Mouse (Mus musculus): Measurements from ENCODE around the gene Gm4559.
A peak's percentile ranks its signal among the peaks of the same experiment; 100 is the strongest.
"Not testable (repeated sequence)": the region's sequence is repeated elsewhere in the genome, so short reads cannot be mapped to it uniquely, and the experiment has no call there.

Gene Gm4559

DNA sequence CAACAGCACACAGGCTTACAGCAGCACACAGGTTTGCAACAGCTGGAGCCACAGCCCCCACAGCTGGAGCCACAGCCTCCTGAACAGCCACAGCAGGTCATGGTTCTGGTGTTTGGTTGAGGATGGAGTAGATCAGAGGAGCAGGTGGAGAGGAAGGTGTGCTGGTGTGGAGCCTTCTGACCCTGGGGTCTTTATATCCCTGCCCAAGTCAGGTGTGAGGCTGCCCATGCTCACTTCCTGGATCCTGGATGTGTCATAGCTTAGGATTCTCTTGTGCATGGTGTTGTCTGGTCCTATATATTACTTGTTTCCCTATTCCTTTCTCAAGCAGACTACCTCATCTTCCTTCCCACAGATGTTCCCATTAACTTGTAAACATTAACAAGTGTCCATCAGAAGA lies at the start of gene Gm4559:
Gm4559 (minus strand) TSS at position 101 of the 400 bp plus-strand sequence.
- DNase-seq (ENCODE audit: low spot score in 2 of 2): not testable (repeated sequence)

DNA sequence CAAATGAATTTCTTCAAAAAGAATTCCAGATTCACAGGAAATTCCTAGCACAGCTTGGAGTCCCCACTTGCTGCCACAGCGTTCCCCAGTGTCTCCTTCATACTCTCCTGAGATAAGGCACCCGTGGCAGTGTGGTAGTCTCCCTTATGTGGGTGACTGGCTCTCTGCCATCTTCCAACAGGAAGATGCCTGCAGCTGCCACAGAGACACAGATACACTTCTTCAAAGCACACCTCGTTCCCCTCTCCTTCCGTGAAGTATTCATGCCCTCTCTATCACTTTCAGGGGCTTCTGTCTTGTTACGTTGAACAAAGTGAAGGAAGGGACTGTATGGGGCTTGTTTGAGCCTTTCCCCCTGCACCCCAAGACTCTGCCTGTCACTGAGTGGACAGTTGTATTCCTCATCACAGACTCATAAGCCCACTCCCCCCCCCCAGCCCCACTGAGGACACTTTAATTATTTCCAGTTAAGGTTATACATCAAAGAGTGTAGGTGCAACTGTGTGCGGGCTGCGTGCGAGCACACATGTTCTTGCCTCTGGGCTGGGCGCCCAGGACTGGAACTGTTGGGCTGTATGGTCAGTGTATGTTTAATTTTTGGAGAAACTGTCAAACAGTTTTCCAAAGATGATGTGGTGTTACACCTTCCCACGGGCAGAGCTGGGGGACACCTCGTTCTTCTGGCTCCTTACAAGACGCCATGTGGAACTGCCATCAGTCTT lies 49.4 kb upstream of the Gm4559 start:
- DNase-seq (ENCODE audit: low spot score in 2 of 2): no peak

DNA sequence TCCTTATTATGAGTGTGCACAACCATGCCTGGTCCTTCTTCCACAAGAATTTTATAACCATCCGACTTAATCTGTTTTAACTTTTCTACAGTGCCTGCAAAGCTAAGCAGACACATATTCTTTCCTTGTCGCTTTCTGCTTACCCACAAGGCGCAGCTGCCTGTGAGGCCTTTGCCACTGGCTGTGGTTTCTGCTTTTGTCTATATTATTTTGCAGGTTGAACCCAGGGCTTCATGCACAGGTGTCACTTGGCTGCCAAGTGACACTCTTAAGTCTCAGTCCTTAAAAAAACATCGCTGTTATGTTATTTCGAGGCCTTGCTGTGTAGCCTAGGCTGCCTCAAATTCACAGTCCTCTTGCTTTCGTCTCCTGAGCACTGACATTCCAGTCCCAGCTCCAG lies 48.5 kb upstream of the Gm4559 start:
- no peak for DNase-seq (ENCODE audit: low spot score in 2 of 2)

DNA sequence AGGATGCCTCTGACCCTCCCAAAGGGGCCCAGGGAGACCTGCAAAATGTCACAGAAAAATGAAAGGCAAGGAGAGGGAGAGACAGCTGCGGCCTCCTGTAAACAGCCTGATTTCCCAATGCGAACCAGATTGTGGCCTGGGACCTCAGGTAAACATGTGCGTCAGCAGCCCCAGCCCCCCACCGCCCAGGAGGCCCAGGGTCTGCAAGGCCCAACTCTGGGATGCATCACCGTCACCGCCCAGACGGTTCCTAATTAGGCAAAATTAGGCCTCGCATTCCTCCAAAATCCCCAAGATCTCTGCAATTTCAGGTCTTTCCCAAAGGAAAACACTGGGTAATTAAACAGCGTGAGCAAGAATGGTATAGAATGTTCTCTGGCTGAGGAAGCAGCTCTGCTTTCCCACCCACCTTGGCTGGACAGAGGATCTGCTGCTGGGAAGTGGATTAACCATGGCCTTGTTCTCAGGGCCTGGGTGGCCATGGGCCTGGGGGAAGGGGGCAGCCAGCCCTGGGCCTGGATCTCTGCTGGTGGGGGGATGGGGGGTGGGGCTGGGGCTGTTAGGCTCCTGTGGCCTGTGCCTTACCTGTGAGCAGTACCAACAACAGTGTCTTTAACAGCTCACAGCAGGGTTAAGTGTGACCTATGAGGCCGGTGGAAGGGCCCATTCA lies 47.6 kb upstream of the Gm4559 start:
- DNase-seq (ENCODE audit: low spot score in 2 of 2): not testable (repeated sequence)

DNA sequence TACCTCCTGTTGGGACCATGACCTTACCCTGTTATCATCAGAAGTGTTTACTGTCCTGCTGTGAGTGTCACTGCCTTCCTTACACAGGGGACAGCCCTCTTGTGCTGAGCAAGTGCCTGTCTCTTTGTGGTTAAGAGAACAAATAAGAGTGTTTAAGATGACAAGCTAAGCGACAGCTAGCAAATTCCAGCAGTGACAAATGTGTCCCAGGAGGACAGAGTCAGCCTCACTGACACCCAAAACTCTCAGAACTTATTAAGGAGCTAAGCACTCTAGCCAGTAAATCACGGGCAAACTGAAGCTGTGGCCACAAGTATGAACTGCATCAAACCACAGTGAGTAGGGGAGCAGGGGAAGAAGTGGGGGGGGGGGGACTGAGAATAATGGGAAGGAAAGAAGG lies 46.7 kb upstream of the Gm4559 start:
- DNase-seq (ENCODE audit: low spot score in 2 of 2): no peak

DNA sequence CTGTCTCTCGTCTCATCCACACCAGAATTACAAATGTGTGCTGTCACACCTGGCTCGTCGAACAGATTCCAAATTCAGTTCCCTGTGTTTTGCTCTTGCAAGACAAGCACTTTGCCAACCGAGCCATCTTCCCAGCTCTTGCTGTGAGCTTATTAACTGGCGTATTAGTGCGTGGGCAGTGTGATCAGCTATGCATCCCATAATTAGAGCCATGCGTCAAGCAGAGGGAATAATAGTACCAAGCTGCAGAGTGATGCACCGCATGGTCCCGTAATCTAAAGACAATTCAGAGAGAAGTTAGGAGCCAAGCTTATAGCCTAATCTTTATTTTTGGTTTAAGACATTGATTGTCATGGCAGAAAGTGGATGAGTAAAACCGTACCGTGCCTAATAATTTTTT lies 45.0 kb upstream of the Gm4559 start:
- DNase-seq (ENCODE audit: low spot score in 2 of 2): no peak

DNA sequence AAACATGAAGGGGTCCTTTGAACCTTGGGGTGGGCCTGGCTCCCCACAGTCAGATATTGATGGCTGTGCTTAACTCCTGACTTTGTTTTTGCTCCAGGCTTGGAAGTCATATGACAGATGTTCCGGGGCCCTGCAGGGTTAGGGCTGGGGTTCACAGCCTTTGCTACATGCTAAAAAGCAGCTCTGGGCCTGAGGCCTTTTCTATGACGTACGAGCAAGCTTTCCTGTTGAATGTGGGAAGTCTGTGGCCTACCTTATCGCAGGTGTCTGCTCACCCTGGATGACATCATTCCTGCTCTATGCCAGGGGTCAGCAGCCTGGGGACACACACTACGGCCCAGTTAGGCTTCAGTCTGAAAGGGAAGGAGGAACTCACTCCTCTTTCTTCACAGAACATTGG lies 43.1 kb upstream of the Gm4559 start:
- DNase-seq (ENCODE audit: low spot score in 2 of 2): no peak

DNA sequence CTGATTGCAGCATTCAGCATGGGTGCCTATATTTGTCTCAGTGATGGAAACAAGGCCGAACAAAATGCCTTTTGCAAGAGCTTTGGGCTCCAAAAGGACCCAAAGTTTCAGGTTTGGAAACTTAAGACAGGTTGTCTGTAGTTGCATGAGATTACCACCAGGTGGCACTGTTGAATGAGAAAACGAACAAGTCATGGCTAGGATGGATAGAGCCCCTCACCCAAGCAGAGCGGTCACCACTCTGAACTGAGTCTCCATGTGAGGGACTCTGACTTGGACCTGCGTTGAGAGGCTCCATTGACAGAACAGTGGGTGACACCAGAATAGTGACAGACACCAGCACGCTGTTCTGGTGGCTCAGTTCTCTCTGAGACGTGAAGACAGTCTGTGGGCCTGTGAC lies 42.4 kb upstream of the Gm4559 start:
- peak; percentile 42 to 66 for DNase-seq (ENCODE audit: low spot score in 2 of 2)

DNA sequence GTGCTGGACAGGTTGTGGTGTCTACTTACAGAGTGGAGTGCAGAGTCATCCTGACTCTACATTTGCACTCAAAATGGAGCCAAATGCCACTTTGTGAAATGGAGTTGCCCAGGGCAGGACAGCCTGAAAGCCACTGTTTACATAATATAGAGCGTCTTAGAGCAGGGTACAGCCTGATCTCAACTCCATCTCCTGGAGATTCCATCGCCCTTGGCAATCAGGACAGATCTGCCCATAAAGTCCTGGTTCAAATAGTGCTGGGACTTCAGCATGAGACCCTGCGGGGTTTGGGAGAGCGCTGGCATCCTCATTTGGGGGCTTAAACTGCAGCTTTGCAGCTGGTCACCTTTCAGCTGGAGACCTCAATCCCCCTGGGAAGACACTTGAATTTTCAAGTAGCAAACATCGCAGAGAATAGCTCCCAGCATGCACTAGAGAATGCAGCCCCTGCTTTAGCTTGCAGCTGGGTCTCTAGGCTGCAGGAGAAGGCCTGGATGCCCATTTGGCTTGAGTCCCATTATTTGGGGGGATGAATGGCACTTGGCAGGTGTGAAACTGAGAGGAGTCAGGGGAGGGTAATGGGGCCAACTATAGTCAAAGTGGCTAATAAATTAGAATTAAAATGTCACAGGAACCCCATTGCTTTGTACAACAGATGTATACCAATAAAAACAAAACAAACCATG lies 40.6 kb upstream of the Gm4559 start:
- DNase-seq (ENCODE audit: low spot score in 2 of 2): no peak

DNA sequence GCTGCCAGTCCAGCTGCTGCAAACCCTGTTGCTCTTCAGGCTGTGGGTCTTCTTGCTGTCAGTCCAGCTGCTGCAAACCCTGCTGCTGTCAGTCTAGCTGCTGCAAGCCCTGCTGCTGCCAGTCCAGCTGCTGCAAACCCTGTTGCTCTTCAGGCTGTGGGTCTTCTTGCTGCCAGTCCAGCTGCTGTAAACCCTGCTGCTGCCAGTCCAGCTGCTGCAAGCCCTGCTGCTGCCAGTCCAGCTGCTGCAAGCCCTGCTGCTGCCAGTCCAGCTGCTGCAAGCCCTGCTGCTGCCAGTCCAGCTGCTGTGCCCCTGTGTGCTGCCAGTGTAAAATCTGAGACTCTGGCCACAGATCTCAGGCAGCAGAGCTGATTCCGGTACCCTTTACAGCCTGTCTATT lies 29.8 kb upstream of the Gm4559 start:
- not testable (repeated sequence) for DNase-seq (ENCODE audit: low spot score in 2 of 2)

DNA sequence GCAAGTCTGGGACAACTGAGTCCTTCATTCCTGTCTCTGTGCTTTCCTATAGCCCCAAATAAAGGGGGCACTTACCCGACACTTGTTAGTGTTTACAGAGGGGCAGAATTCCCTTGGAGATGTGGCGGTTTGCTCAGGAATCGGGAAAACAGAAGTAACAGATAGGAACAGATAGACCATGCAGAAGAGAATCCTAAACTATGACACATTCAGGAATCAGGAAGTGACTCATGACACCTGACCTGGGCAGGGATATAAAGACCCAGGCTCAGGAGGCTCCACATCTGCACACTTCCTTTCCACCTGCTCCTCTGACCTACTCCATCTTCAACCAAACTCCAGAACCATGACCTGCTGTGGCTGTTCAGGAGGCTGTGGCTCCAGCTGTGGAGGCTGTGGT lies 29.1 kb upstream of the Gm4559 start, which contains the start of gene Krtap5-4:
Krtap5-4 (plus strand) TSS at position 301 of the 400 bp plus-strand sequence.
- no peak for DNase-seq (ENCODE audit: low spot score in 2 of 2)

DNA sequence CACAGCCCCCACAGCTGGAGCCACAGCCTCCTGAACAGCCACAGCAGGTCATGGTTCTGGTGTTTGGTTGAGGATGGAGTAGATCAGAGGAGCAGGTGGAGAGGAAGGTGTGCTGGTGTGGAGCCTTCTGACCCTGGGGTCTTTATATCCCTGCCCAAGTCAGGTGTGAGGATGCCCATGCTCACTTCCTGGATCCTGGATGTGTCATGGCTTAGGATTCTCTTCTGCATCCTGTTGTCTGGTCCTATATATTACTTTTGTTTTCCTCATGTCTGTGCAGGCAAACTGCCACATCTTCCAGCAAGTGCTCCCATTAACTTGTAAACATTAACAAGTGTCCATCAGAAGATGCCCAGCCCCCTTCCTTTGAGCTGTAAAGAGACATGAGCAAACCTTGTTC lies 22.9 kb upstream of the Gm4559 start, which contains the start of gene Krtap5-1:
Krtap5-1 (minus strand) TSS at position 101 of the 400 bp plus-strand sequence.
- not testable (repeated sequence) for DNase-seq (ENCODE audit: low spot score in 2 of 2)

DNA sequence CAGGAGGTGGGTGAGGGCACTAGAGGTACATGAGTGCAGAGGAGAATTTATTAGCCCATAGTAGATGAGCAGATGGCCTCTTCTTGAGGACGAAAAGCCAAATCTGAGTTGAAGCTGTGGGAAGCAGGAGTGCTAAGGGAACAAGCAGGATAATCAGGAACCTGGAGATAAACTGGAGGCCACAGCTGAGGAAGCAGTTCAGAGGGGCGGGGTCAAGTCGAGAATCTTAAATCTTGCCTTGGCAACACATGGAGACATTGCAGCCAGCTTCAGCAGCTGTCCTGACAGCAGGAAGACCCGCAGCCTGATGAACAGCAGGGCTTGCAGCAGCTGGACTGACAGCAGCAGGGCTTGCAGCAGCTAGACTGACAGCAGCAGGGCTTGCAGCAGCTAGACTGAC lies 21.9 kb upstream of the Gm4559 start:
- DNase-seq (ENCODE audit: low spot score in 2 of 2): not testable (repeated sequence)

DNA sequence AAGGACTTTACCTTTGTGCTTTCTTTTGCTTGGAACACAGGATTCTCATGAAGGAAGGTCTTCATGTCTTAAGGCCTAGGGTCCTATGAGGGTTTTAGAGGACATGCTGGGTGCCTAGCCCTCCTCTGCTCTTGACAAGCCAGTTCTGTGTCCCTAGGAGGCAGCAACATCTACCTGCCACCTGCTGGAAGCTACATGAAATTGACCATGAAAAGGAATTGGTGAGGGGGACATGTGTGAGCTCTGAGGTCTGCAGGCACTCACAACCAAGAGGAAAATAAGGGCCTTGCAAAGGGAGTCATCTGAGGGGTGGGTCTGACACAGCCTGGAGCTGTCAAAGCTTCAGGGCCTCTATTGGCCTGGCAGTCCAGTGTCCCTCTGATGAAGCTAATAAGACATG lies 21.3 kb upstream of the Gm4559 start:
- no peak for DNase-seq (ENCODE audit: low spot score in 2 of 2)

DNA sequence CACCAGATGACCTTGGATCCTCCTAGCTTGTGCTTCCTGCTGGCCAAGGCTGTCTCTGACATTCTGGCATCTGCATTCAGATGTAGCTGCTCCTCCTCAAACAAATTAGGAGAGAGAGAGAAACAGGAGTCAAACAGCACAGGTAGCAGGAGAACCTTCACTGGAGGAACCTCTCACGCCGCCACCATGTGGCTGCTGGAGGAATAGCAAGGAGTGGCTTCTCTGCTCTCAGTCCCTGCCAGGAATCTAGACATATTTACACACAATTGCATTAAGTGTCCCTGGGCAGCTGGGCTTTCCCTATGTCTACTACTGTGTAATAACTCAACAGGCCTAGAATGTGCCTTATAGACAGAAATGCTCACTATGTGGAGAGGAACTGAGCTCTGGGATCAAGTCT lies 19.7 kb upstream of the Gm4559 start:
- DNase-seq (ENCODE audit: low spot score in 2 of 2): peak in 1 of 2 experiments; percentile 31

DNA sequence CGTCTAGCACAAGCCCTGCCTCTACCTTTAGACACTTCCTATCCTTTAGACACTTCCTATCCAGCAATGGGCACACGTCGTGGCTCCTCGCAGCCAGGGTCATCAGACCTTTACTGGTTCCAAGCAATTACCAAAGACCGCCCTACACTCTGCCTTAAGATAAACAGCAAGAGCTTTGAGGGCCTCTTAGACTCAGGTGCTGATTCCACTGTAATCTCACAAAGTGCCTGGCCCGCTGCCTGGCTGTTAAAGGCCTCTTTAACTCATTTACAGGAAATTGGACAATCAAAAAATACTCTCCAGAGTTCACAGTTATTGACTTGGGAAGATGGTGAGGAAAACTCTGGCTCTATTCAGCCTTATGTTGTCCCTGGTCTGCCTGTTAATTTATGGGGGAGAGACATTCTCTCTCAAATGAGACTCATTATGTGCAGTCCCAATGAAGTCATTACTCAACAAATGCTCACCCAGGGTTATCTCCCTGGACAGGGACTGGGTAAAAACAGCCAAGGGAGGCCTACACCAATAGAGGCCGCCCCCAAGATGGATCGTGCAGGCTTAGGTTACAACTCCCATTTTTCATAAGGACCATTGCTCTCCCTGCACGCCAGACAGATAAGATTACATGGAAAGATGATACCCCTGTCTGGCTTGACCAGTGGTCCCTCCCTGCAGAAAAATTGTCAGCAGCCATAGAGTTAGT lies 11.9 kb upstream of the Gm4559 start:
- not testable (repeated sequence) for DNase-seq (ENCODE audit: low spot score in 2 of 2)

DNA sequence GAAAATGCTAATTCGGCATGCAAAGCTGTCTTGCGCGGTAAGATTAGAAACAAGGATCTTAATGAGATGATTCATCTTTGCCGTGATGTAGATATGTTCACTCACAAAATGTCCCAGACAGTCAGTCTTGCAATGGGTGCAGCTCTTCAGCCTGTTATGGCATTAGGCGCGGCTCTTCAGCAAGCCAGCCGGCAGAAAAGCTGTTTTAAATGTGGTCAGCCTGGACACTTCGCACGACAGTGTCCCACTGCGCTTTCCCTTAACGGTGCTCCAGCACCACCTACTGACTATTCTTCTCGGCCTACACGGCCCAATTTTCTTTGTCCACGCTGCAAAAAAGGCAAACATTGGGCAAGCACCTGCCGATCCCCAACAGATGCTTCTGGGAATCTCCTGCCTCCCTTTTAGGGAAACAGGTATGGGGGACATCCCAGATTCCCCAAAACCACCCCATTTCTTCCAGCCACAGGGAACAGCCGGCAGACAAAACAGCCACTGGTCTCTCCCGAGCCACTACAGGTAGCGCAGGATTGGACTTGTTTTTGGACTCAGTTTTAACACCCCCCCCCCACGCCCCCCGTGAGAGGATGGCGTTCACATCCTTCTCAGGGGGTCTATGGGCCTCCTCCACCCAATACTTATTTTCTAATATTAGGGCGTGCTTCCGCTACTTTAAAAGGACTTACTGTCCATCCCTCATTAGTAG lies 11.1 kb upstream of the Gm4559 start:
- peak; percentile 42 to 48 for DNase-seq (ENCODE audit: low spot score in 2 of 2)

DNA sequence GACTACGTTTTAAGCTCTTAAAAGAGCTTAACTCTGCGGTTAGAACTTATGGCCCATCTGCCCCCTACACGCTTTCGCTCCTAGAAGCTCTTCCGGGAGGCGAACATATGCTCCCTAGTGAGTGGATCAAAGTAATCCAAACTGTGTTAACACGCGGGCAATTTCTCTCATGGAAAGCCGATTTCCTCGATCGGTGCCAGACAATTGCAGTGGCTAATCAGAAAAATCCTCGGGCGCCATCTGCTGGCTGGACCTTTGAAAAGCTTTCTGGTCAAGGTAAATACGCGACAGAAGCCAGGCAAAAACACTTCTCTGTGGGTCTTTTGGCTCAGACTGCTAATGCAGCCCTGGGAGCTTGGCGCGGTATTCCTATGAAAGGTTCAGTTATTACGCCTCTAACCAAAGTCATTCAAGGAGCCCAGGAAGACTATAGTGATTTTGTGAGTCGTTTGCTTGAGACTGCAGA lies 10.5 kb upstream of the Gm4559 start:
- DNase-seq (ENCODE audit: low spot score in 2 of 2): peak; percentile 93

DNA sequence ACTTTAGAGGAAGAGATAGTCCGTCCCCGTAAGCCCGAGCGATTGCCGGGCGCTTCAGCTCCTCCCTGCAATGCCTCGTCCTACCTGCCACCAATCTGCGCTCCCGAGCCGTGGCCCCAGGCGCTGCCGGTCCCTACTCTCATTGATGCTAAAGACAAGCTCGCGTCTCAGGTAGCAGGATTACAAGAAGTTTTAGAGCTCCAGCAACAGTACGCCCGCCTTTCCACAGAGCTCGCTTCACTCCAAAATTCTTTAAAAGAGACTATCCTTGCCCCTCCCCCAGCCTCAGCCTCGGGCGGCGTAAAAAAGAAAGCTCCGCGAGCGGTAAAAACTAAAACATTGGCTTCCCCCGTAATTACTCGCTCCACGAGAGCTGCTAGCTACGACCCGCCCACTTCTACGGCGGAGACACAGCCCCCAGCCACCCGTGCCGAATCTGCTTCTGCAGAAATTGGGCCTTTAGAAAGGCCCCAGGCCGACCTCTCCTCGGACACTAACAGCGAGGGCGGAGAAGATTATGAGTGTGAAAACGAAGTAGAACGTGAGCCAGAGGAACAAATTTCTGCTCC lies 9.9 kb upstream of the Gm4559 start:
- peak; percentile 56 to 58 for DNase-seq (ENCODE audit: low spot score in 2 of 2)

DNA sequence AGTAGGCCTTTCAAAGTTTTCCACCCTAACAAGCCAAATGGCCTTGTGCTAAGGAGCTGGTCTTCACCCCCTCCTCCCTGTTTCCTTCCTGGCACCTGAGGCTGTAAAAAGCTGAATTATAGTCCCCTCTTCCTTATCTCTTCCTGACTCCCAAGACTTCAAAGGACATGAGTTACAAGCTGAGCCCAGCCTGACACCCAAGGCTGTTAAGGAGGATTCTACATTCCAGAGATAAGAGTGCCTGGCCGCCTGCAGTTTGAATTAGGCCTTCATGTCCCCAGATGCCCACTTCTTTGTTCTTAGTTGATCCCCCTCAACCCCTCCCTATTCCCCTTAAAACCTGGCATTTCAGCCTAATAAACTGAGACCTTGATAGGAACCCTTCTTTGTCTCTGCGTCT lies 8.7 kb upstream of the Gm4559 start:
- DNase-seq (ENCODE audit: low spot score in 2 of 2): not testable (repeated sequence)

DNA sequence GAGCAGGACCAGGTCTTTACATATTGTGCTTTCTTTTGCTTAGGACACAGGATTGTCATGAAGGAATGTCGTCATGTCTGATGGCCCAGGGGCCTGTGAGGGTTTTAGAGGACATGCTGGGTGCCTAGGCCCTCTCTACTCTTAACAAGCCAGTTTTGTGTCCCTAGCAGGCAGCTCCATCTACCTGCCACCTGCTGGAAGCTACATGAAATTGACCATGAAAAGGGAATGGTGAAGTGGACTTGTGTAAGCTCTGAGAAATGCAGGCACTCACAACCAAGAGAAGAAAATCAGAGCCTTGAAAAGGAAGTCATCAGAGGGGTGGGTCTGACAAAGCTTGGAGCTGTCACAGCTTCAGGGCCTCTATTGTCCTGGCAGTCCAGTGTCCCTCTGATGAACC lies 5.1 kb upstream of the Gm4559 start:
- DNase-seq (ENCODE audit: low spot score in 2 of 2): not testable (repeated sequence)

Measured in right cerebral cortex, postnatal 10 days (tissue).